Mouse (Mus musculus) bone marrow macrophage, adult 2 months (primary cell): ENCODE data around the gene Pou6f1. TPM values are rescaled to one million over a fixed set of nuclear protein-coding genes. Genes with fewer than 3 reads are reported as not detected.

ENCODE experiments used
- H3K27ac ChIP-seq: 2 replicates; pipeline ENCODE4 v1.5.1; 2012; ENCODE audit warnings: low read depth, low read length; ENCODE audit not compliant: insufficient read depth
- H3K4me1 ChIP-seq: 2 replicates; pipeline ENCODE4 v1.6.1; 2012; ENCODE audit warnings: low read length; ENCODE audit not compliant: control insufficient read depth, insufficient read depth
- H3K4me3 ChIP-seq: 2 replicates; pipeline ENCODE4 v1.5.1; 2012; ENCODE audit warnings: mild to moderate bottlenecking, low read length, moderate library complexity; ENCODE audit not compliant: insufficient read depth
- CTCF ChIP-seq: IDR thresholded peaks from 2 replicates; pipeline ENCODE4 v1.5.1; 2012; ENCODE audit warnings: low read depth, mild to moderate bottlenecking, low read length, moderate library complexity
- POLR2A ChIP-seq: IDR thresholded peaks from 2 replicates; pipeline ENCODE4 v1.6.1; 2012; ENCODE audit warnings: mild to moderate bottlenecking, low read depth, low read length, borderline replicate concordance
- polyA plus RNA-seq: library from polyadenylated mRNA; stranded (reverse); fragments of >200 nt; gene quantifications from 2 replicates; pipeline ENCODE4 v1.2.4, GENCODE M21; 2012; ENCODE audit not compliant: missing spikeins, insufficient read depth, insufficient read length

Pou6f1 gene
- polyA plus RNA-seq, 1 experiment, result 27.0 TPM

GRCm38 (mm10) chr15:100580108-100580507 lies 19.7 kb downstream of the Pou6f1 start:
- no peak for TF ChIP-seq POLR2A
- TF ChIP-seq CTCF, result no peak
- H3K27ac ChIP-seq, result no peak overlapping the region
- H3K4me3 ChIP-seq, result no peak overlapping the region
- H3K4me1 ChIP-seq, result no peaks in the 10 kb centered on the region

- Histone ChIP-seq H3K4me3 (no peak overlapping the region), H3K4me1 (no peaks in the 10 kb centered on the region), H3K27ac (no peak overlapping the region)
- no peak for TF ChIP-seq CTCF
- no peak for TF ChIP-seq POLR2A
Observed at GRCm38 (mm10) chr15:100577972-100578371, 21.8 kb downstream of the Pou6f1 start.

GRCm38 (mm10) chr15:100576810-100577209 lies 23.0 kb downstream of the Pou6f1 start:
- no peak overlapping the region for H3K27ac ChIP-seq
- H3K4me1 ChIP-seq, result no peaks in the 10 kb centered on the region
- TF ChIP-seq POLR2A (no peak), CTCF (no peak)
- no peak overlapping the region for H3K4me3 ChIP-seq

GRCm38 (mm10) chr15:100576392-100576791 lies 23.4 kb downstream of the Pou6f1 start:
- TF ChIP-seq POLR2A, result no peak
- TF ChIP-seq CTCF, result no peak
- Histone ChIP-seq H3K4me1 (no peaks in the 10 kb centered on the region), H3K4me3 (no peak overlapping the region), H3K27ac (no peak overlapping the region)

GRCm38 (mm10) chr15:100575366-100575765 lies 24.4 kb downstream of the Pou6f1 start:
- TF ChIP-seq POLR2A, result no peak
- no peak for TF ChIP-seq CTCF
- Histone ChIP-seq H3K4me1 (no peaks in the 10 kb centered on the region), H3K4me3 (no peak overlapping the region), H3K27ac (no peak overlapping the region)

GRCm38 (mm10) chr15:100574378-100574777 lies 25.4 kb downstream of the Pou6f1 start:
- TF ChIP-seq CTCF (no peak), POLR2A (no peak)
- Histone ChIP-seq H3K4me3 (no peak overlapping the region), H3K27ac (no peak overlapping the region), H3K4me1 (no peaks in the 10 kb centered on the region)

- H3K27ac ChIP-seq, result no peak overlapping the region
Observed at GRCm38 (mm10) chr15:100573946-100574345, 25.8 kb downstream of the Pou6f1 start.

GRCm38 (mm10) chr15:100569239-100569638 lies 30.5 kb downstream of the Pou6f1 start:
- Histone ChIP-seq H3K4me1 (no peaks in the 10 kb centered on the region), H3K27ac (no peak overlapping the region)
- TF ChIP-seq CTCF (no peak), POLR2A (no peak)

More at GRCm38 (mm10) chr15:100573946-100574345, 25.8 kb downstream of the Pou6f1 start:
- Histone ChIP-seq H3K4me1 (no peaks in the 10 kb centered on the region), H3K4me3 (no peak overlapping the region)
- no peak for TF ChIP-seq POLR2A
- TF ChIP-seq CTCF, result no peak

GRCm38 (mm10) chr15:100566531-100566930 lies 33.3 kb downstream of the Pou6f1 start:
- H3K4me1 ChIP-seq, result no peaks in the 10 kb centered on the region
- TF ChIP-seq POLR2A (no peak), CTCF (no peak)
- H3K4me3 ChIP-seq, result no peak overlapping the region
- H3K27ac ChIP-seq, result no peak overlapping the region

More at GRCm38 (mm10) chr15:100569239-100569638, 30.5 kb downstream of the Pou6f1 start:
- no peak overlapping the region for H3K4me3 ChIP-seq

GRCm38 (mm10) chr15:100557705-100558433 lies 41.9 kb downstream of the Pou6f1 start:
- no peaks in the 10 kb centered on the region for H3K4me1 ChIP-seq
- H3K27ac ChIP-seq, result no peak overlapping the region
- no peak overlapping the region for H3K4me3 ChIP-seq
- no peak for TF ChIP-seq CTCF
- no peak for TF ChIP-seq POLR2A
